Mouse (Mus musculus): ENCODE measurements around the gene Idh3b.

Idh3b gene

GRCm38 (mm10) chr2:130265520-130265919 lies 18.8 kb downstream of the Idh3b start:
- no peak for ATAC-seq (ENCODE audit: low TSS enrichment)

DNA sequence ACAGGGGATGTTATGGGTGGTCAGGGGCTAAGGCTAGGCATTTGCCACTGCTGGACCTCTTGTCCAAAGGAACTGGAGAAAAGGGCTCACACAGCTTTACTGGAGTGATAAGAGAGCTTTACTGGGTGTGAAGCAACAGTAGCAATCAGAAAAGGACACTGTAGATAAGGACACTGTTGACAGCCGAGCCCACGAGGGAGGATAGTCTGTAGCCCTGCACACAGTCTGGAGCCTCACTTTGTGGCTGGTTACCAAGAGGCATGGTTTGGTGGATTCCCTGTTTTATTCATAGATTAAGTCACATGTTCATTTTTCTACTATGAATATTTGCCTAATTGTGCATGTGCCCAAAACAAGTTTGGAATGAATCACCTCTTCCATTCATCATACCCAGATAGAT lies 21.9 kb downstream of the Idh3b start:
- no peak for ATAC-seq (ENCODE audit: low TSS enrichment)

GRCm38 (mm10) chr2:130261914-130262313 lies 22.4 kb downstream of the Idh3b start:
- ATAC-seq (ENCODE audit: low TSS enrichment): no peak

DNA sequence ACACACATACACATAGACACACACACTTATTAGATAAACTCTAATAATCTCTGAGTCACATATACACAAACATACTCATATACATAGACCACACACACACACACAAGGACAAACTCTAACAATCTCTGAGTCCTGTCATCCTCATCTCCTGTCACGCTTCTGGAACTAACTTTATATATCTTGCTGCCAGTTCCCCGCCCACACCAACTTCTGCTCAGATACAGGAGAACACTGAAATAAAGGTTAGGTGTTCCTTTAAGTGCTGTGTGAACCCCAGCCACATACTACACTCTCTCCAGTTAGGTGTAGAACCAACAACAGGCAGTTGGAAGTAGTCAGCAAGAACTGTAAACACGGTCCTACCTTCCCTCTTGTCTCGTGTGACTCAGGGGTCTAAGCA lies 23.5 kb downstream of the Idh3b start:
- ATAC-seq (ENCODE audit: low TSS enrichment): no peak

GRCm38 (mm10) chr2:130256762-130257161 lies 27.6 kb downstream of the Idh3b start:
- ATAC-seq (ENCODE audit: low TSS enrichment): peak; percentile 62

DNA sequence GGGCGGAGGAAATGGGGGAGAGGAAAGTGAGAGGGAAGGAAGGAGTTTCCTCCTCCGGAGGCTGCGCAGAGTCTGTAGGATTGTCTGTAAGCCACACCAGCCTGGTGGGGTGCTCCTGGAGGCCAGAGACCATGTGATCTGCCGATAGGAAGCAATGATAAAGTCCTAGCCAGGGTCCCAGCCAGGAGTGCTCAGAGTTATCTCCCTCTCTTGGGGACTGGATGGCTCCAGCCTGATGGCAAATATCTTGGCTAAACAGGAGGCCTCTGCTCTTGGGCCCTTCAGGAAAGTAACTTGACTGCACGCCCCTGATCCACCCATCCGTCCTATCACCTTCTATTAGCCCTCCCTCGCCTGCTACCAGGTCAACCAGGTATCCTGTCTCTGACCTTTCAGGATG lies 36.1 kb downstream of the Idh3b start:
- no peak for ATAC-seq (ENCODE audit: low TSS enrichment)

- ATAC-seq (ENCODE audit: low TSS enrichment): peak; percentile 70; the same call in 1 of the 2 replicates
Observed at GRCm38 (mm10) chr2:130246912-130247311, 37.4 kb downstream of the Idh3b start.

Measured in frontal cortex, adult (tissue).